Mouse (Mus musculus) T-cell, adult 2 months (primary cell): ENCODE results near the gene Hnf1a.

Experiments
- DNase-seq: peaks from one replicate; pipeline ENCODE4 v3.0.0; 2022; ENCODE audit warnings: low spot score

Hnf1a gene

GRCm38 (mm10) chr5:114970824-114971227, at the start of gene Hnf1a:
Gene Hnf1a, minus strand, starts transcription at chr5:114971094.
- DNase-seq, result no peak

- no peak for DNase-seq
Observed at GRCm38 (mm10) chr5:115018813-115019212, 47.9 kb upstream of the Hnf1a start.

- DNase-seq, result no peak
Observed at GRCm38 (mm10) chr5:115018270-115018669, 47.4 kb upstream of the Hnf1a start.

DNA sequence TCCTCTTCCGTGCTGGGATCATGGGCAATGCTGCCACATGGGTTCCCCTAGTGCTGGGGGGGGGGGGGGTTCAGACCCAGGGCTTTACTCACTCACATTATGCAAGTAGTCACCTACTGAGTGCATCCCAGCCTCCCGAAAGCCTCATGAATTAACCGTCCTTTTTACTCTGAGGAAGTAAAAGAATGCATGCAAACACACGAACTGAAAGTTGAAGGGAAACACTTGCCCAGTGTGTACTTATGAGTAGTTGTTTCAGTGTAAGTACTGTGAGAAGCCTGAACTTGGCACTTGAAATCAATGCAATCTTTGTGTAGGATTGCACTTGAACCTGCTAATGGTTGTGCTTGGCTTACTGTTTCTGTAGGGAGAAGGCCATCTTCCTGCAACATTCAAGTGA, 44.2 kb upstream of the Hnf1a start:
- no peak for DNase-seq

DNA sequence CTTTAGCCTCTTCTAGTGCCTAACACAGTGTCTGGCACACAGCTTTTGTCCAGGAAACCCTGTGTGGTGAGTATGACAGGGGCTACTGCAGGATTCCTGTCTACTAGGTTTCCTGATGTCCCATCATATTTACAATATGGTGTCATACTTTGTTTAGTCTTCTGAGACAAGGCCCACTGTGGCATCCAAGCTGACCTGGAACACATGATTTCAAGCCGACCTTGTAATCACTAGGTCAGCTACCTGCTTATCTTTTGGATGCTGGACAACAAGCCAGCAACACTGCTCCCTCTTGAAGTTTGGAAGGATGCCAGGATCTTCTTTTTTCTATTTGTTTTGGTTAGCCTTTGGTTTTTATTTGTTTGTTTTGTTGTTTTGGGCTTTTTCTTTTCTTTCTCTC, 43.7 kb upstream of the Hnf1a start:
- DNase-seq, result no peak

DNA sequence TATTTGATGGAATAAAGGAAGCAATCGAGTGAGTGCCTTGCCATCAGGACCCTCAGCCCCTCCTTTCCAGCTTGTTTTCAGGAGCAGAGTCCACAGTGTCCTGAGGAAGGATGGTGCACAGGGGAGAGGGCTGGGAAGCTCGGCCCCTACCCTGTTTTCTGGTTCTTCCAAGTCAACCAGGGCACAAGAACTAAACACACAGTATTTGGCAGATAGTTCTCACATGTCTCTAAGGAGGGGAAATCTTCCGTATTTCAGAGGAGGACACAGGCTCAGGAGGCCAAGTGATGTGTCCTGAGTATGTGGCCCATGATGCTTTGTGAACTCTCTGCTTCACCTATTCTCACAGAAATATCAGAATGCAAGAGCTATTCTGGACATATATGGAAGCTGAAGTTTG, 42.5 kb upstream of the Hnf1a start:
- DNase-seq, result no peak

DNA sequence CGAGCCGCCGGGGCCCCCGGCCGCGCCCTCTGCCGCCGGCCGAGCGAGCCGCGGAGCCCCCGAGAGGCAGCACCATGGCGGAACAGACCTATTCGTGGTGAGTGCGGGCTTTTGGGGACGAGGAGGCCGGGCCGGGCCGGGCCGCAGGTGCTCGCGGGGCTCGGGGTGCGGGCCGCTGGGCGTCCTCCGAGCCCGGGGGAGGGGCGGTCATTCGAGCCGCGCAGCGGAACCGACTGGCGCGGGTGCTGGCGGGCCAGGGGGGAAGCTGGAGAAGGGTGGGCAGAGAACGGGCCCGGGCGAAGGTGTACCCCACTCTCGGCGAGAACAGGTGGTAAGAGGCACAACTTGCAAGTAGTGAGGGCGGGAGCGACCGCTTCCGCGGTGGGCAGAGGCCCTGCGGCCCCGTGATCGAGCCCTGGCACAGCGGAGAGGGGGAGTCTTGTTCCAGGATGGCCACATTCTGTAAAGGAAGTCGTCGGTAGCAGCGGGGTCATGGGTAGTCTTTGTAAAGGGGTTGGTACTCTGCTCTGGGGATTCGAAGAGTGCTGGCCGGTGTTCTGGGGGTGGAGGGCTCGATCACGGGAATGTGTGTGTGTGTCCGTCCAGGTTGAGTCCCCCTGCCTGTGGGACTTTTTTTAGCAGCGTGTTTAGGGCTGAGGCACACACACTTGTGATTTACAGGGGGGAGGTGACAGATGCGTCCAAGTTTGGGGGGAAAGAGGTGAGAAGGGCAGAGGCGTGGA, 40.8 kb upstream of the Hnf1a start:
- DNase-seq, result peak; percentile 55

- DNase-seq, result no peak
Observed at GRCm38 (mm10) chr5:115011217-115011518, 40.3 kb upstream of the Hnf1a start.

GRCm38 (mm10) chr5:115010577-115011216, 39.8 kb upstream of the Hnf1a start, which contains the start of gene Sppl3:
Gene Sppl3, plus strand, starts transcription at chr5:115011137.
- DNase-seq, result peak; percentile 94

- no peak for DNase-seq
Observed at GRCm38 (mm10) chr5:115009961-115010360, 39.1 kb upstream of the Hnf1a start.

DNA sequence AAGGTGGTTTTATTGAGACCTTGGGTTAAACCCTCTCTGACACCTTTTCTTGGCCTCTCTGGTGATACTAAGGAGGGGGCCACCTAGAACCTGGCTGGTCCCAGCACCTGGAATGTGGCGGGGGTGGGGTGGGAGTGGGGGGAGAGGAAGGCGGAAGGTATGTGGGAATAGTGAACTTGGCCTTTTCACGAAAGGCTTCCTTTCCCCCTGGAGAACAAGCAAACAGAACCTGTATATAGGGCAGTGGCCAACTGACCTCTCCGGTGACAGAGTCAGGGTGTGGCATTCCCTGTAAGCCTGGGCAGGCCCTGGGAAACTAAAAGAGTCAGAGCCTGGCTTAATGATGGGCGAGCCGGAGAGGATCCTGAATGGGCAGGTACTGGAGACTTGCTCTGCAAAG, 38.2 kb upstream of the Hnf1a start:
- DNase-seq, result no peak

GRCm38 (mm10) chr5:115008307-115008706, 37.4 kb upstream of the Hnf1a start:
- DNase-seq, result no peak

DNA sequence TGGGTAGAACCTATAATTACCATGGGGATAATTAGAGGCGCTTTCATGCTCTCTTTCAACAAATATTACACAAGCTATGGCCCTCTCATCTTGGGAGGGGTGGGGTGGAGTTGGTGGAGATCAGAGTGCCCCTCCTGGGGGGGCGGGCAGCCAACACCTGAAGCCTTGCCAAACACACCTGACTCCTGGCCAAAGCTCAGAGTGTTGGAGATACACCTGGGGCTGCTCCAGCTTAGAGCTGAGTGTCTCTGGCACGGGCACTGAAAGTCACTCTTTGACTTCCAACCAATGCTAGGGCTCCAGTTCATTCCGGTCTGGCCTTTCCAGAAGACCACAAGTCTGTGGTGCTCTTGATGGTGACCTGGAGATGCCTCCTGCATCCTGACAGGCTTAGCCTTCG, 36.9 kb upstream of the Hnf1a start:
- DNase-seq, result no peak

- DNase-seq, result no peak
Observed at GRCm38 (mm10) chr5:115003224-115003873, 32.5 kb upstream of the Hnf1a start.

- DNase-seq, result no peak
Observed at GRCm38 (mm10) chr5:115002781-115003180, 31.9 kb upstream of the Hnf1a start.

- DNase-seq, result no peak
Observed at GRCm38 (mm10) chr5:115001464-115001863, 30.6 kb upstream of the Hnf1a start.

DNA sequence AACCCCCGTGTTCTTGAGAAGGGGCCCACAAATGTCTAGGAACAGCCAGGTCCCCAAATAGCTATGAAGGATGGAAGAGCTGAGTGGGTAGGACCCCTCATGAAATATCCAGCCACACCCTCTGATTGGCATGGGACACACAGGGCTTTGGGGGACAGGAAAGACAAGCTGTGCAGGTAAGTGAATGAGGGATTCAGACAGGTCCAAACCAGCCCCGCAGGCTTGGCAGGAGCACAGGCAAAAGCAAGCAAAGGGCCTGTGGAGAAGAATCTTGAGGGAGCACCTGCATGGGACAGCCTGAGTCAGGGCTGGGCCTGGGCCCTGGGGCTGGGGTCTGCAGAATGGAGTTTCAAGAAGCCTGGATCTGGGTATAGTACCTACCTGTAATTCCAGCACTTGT, 29.6 kb upstream of the Hnf1a start:
- DNase-seq, result no peak

DNA sequence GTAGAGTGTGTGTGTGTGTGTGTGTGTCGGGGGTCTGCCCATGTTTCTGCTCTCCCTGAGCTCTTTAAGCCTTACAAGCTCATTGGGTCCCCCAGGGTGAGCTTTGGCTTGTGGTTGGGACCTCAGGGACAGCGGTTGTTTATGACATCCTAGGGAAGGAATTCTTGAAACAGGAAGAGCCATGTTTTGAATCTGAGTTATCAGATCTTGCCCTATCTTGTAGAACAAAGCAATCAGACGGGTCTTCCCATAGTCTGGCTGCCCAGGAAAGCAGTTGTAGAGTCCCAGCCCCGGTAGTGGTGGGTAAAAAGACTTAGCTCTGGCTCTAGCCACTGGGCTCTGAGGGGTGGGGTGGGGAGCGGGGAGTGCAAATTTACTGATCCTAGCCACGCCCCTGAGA, 26.4 kb upstream of the Hnf1a start:
- no peak for DNase-seq

DNA sequence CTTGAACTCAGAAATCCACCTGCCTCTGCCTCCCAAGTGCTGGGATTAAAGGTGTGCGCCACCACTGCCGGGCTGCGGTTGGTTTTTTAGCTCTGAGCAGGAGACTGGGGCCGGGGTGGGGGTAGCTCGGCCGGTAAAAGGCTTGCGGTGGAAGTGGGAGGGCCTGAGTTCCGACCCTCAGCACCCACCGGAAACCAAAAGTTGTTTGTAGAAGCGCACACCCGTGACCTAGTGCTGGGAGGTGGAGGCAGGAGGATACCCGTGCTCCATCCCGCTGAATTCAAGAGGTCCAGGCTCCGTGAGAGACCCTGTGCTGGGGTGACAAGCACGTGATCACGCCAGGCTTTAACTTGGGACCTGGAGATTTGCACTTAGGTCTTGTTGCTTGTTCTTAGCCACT, 25.6 kb upstream of the Hnf1a start:
- DNase-seq, result peak; percentile 23

DNA sequence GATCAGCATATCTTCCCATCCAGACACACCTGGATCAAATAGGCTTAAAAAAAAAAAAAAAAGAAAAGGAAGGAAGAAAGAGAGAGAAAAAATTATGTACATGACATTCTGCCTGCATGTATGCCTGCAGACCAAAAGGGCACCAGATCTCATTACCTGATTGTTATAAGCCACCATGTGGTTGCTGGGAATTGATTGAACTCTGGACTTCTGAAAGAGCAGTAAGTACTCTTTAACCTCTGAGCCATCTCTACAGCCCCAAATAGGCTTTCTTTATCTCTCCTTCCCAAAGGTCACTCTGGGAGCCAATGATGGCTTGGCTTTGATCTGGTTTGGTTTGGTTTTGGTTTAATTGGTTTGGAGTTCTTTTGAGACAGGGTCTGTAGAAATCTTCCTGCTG, 14.2 kb upstream of the Hnf1a start:
- no peak for DNase-seq

DNA sequence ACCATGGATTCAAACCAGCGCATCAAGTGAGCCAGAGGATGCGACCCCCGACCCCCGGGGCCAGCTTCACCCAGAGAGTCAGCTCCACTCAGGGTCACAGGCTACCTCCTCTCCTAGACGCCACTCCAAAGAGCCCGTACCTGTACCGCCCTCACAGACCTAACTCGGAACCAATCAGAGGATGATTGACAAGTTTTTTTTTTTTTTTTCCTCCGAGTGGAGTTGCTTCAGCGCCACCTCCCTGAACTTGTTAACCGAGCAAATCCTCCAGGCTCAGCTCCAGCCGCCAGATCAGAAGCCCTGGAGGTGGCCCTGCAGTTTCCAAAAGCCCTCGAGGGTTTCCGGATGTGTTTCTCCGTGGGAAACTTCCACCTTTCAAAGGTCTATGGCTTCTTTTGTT, 11.1 kb upstream of the Hnf1a start:
- no peak for DNase-seq

- no peak for DNase-seq
Observed at GRCm38 (mm10) chr5:114980122-114980748, 9.3 kb upstream of the Hnf1a start.
